Mouse (Mus musculus) forebrain, embryonic 13.5 days (tissue): ENCODE data around the gene Cpne9. TPM values are rescaled to one million over a fixed set of nuclear protein-coding genes. Genes with fewer than 3 reads are reported as not detected.
A peak's percentile ranks its signal among the peaks of the same experiment; 100 is the strongest.

Source experiments
- ATAC-seq: fragments of 200-750 bp; cut with Nextera tagmentation; 2 replicates; pipeline ENCODE4 v1.8.0; 2017
- H3K27ac ChIP-seq: fragments of 300-500 bp; sonication (generic); 2 replicates; pipeline ENCODE4 v1.5.1; 2015; ENCODE audit warnings: inconsistent platforms, mild to moderate bottlenecking, moderate library complexity
- H3K27me3 ChIP-seq: fragments of 300-500 bp; sonication (generic); 2 replicates; pipeline ENCODE4 v1.6.1; 2015; ENCODE audit warnings: mild to moderate bottlenecking, inconsistent platforms
- H3K36me3 ChIP-seq: fragments of 300-500 bp; sonication (generic); 2 replicates; pipeline ENCODE4 v1.6.1; 2015; ENCODE audit warnings: mild to moderate bottlenecking, inconsistent platforms; ENCODE audit not compliant: poor library complexity, severe bottlenecking
- H3K4me1 ChIP-seq: fragments of 300-500 bp; sonication (generic); 2 replicates; pipeline ENCODE4 v1.6.1; 2015; ENCODE audit warnings: inconsistent platforms
- H3K4me2 ChIP-seq: fragments of 300-500 bp; sonication (generic); 2 replicates; pipeline ENCODE4 v1.6.1; 2015; ENCODE audit warnings: inconsistent platforms, mild to moderate bottlenecking, moderate library complexity
- H3K4me3 ChIP-seq: fragments of 300-500 bp; sonication (generic); 2 replicates; pipeline ENCODE4 v1.5.1; 2015; ENCODE audit warnings: mild to moderate bottlenecking, inconsistent platforms
- H3K9ac ChIP-seq: fragments of 300-500 bp; sonication (generic); 2 replicates; pipeline ENCODE4 v1.6.1; 2015; ENCODE audit warnings: mild to moderate bottlenecking, inconsistent platforms
- H3K9me3 ChIP-seq: fragments of 300-500 bp; sonication (generic); replicated peaks from 2 replicates; pipeline ENCODE4 v1.6.1; 2016; ENCODE audit warnings: inconsistent platforms
- WGBS: fragments of 180-500 bp; shearing (Covaris S2); methylation state at CpG from one replicate; pipeline ENCODE4 v1.1.7; 2015; 5-methylcytosine and 5-hydroxymethylcytosine counted together
- polyA plus RNA-seq: library from polyadenylated mRNA; unstranded; fragments of >200 nt; fragmentation: Nextera tagmentation; extraction: Ambion mirVana; gene quantifications from 2 replicates; pipeline ENCODE4 v1.2.1, GENCODE M21; 2015

The Cpne9 gene
- polyA plus RNA-seq, 1 experiment from 2014 or later, result 0.68 TPM

DNA sequence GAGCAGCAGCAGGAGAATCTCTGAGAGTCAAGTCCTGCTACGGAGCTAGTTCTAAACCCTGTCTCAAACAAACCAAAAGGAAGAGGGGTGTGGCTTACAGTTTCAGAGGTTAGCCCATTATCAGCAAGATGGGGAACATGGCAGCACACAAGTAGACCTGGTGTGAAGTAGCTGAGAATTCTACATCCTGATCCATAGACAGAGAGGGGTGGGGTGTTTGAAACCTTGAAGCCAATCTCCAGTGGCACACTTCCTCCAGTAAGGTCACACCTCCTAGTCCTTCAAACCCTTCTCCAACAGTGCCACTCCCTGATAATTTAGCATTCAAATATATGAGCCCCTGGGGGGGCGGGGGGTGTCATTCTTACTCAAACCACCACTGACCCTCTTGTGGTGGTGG is 13.9 kb downstream of the Cpne9 start:
- no peaks in the 10 kb centered on the region for H3K27me3 ChIP-seq
- no peak for ATAC-seq
- H3K9ac ChIP-seq, result no peak overlapping the region
- H3K4me1 ChIP-seq, result no peaks in the 10 kb centered on the region
- no peak overlapping the region for H3K4me3 ChIP-seq
- no peak overlapping the region for H3K27ac ChIP-seq
- no peak overlapping the region for H3K4me2 ChIP-seq
- no peaks in the 10 kb centered on the region for H3K36me3 ChIP-seq
- 82% methylated on average over 2 of the region's 2 CpGs for WGBS
- H3K9me3 ChIP-seq, result no peaks in the 10 kb centered on the region

- no peak overlapping the region for H3K9ac ChIP-seq
- 73% methylated on average over 4 of the region's 4 CpGs for WGBS
- H3K27me3 ChIP-seq, result no peaks in the 10 kb centered on the region
- ATAC-seq, result no peak
- H3K27ac ChIP-seq, result no peak overlapping the region
- H3K4me2 ChIP-seq, result no peak overlapping the region
- H3K4me1 ChIP-seq, result no peaks in the 10 kb centered on the region
- no peaks in the 10 kb centered on the region for H3K9me3 ChIP-seq
- no peak overlapping the region for H3K4me3 ChIP-seq
- no peaks in the 10 kb centered on the region for H3K36me3 ChIP-seq
Observed at GRCm38 (mm10) chr6:113296639-113297038, 14.5 kb downstream of the Cpne9 start.

DNA sequence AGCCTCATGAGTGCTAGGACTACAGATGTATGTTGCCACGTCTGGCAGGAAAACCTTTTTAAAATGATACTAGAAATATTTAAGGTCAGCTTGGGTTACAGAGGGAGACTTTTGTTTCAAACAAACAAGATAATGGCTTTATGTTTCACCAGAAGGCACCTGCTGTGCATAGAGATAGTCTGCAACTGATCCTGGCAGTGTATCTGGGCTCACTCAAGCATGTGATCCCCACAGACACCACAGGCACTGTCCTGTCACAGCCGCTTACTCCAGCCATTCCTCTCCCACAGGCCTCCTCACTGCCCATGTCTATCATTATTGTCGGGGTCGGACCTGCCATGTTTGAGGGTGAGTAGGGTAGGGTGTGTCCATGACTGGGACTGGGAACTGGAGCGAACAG is 19.2 kb downstream of the Cpne9 start:
- Histone ChIP-seq H3K4me3 (no peak overlapping the region), H3K27me3 (no peaks in the 10 kb centered on the region), H3K4me2 (no peak overlapping the region), H3K36me3 (no peaks in the 10 kb centered on the region), H3K27ac (no peak overlapping the region), H3K4me1 (peaks cover 5% of the 10 kb centered on the region), H3K9ac (no peak overlapping the region), H3K9me3 (no peaks in the 10 kb centered on the region)
- WGBS, result 79% methylated on average over 5 of the region's 5 CpGs
- no peak for ATAC-seq

- WGBS, result 29% methylated on average over 3 of the region's 3 CpGs
Observed at GRCm38 (mm10) chr6:113302258-113302657, 20.2 kb downstream of the Cpne9 start.

GRCm38 (mm10) chr6:113306322-113306985 is 24.3 kb downstream of the Cpne9 start:
- H3K4me3 ChIP-seq, result peak overlapping the region; percentile 97
- peak; percentile 98 for ATAC-seq
- peak overlapping the region; percentile 100 for H3K4me2 ChIP-seq
- H3K9ac ChIP-seq, result peak overlapping the region; percentile 96
- no peaks in the 10 kb centered on the region for H3K9me3 ChIP-seq
- H3K27ac ChIP-seq, result peak overlapping the region; percentile 98
- H3K27me3 ChIP-seq, result no peaks in the 10 kb centered on the region
- 1% methylated on average over 48 of the region's 50 CpGs for WGBS
- peaks cover 19% of the 10 kb centered on the region for H3K36me3 ChIP-seq
- H3K4me1 ChIP-seq, result peaks cover 25% of the 10 kb centered on the region

More at GRCm38 (mm10) chr6:113302258-113302657, 20.2 kb downstream of the Cpne9 start:
- ATAC-seq, result no peak
- H3K9me3 ChIP-seq, result no peaks in the 10 kb centered on the region
- no peak overlapping the region for H3K9ac ChIP-seq
- H3K4me1 ChIP-seq, result peaks cover 5% of the 10 kb centered on the region
- no peak overlapping the region for H3K4me3 ChIP-seq
- H3K4me2 ChIP-seq, result no peak overlapping the region
- no peak overlapping the region for H3K27ac ChIP-seq
- no peaks in the 10 kb centered on the region for H3K27me3 ChIP-seq
- H3K36me3 ChIP-seq, result no peaks in the 10 kb centered on the region

- no peaks in the 10 kb centered on the region for H3K27me3 ChIP-seq
- peaks cover 25% of the 10 kb centered on the region for H3K4me1 ChIP-seq
- peak; percentile 69 for ATAC-seq
Observed at GRCm38 (mm10) chr6:113306986-113307349, 24.9 kb downstream of the Cpne9 start, which contains the start of gene Brpf1. Gene Brpf1, plus strand, starts transcription at chr6:113307137.

DNA sequence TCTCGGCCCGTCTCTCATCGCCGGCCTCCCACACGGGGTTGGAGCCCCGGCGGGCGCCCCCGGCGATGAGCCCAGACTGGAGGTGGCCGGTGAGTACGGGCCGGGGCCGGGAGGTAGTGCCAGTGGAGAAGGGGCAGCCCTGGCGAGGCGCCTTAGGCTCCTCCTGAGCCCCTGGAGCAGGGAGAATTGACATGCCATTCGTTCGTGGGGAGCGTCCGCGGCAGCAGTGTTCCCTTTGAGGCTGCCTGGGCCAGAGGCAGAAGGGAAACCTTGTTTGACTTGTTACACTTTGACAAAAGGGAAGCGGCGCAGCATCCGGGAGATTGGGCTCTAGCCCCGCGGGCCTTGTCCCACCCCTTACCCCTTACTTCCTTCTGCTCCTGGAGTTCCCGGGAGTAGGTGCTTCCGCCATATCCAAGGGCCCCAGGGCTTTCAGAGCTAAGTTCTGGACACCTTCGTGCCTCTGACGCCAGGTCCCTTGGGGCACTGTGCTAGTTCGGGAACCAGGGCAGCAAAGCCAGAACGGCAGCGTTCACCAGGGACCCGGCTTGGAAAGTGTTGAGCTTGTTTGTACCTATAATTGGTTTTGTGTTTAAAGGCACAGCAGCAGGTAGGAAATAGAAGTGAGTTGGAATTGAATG is 25.5 kb downstream of the Cpne9 start:
- Histone ChIP-seq H3K4me1 (peaks cover 25% of the 10 kb centered on the region), H3K27me3 (no peaks in the 10 kb centered on the region), H3K36me3 (peaks cover 26% of the 10 kb centered on the region), H3K9me3 (no peaks in the 10 kb centered on the region), H3K4me2 (peak overlapping the region; percentile 100), H3K4me3 (peak overlapping the region; percentile 97), H3K9ac (peak overlapping the region; percentile 96), H3K27ac (peak overlapping the region; percentile 98)
- WGBS, result under 1% methylated on average over 32 of the region's 34 CpGs
- ATAC-seq, result no peak

More at GRCm38 (mm10) chr6:113306986-113307349, 24.9 kb downstream of the Cpne9 start, which contains the start of gene Brpf1:
- Histone ChIP-seq H3K4me2 (peak within 1 kb of the TSS; percentile 100), H3K9me3 (no peaks in the 10 kb centered on the region), H3K36me3 (peaks cover 19% of the 10 kb centered on the region), H3K9ac (peak within 1 kb of the TSS; percentile 96), H3K4me3 (peak within 1 kb of the TSS; percentile 97), H3K27ac (peak within 1 kb of the TSS; percentile 98)
- under 1% methylated on average over 32 of the region's 32 CpGs for WGBS

DNA sequence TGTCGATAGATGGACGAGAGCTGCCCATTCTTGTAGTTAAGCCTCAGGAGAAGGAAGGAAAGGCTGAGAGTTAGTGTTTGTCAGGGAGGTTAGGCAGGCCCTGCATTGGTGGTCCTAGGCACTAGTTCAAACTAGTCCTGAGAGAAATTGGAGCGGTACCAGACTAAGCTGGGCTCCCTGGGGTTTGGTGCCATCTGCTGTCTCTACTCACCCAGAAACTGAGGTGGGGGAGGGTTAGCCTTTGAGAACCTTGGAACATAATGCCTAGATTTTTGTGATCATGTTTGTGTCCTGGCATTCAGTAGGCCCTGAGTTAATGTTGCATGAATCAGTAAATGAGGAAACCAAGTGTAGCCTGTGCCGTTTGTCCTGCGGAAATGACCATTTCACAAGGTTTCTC is 26.0 kb downstream of the Cpne9 start:
- Histone ChIP-seq H3K4me1 (peaks cover 25% of the 10 kb centered on the region), H3K4me3 (peak overlapping the region; percentile 97), H3K27ac (no peak overlapping the region), H3K9ac (peak overlapping the region; percentile 96), H3K9me3 (no peaks in the 10 kb centered on the region), H3K4me2 (peak overlapping the region; percentile 100), H3K27me3 (no peaks in the 10 kb centered on the region), H3K36me3 (peaks cover 31% of the 10 kb centered on the region)
- ATAC-seq, result no peak
- 41% methylated on average over 5 of the region's 5 CpGs for WGBS

DNA sequence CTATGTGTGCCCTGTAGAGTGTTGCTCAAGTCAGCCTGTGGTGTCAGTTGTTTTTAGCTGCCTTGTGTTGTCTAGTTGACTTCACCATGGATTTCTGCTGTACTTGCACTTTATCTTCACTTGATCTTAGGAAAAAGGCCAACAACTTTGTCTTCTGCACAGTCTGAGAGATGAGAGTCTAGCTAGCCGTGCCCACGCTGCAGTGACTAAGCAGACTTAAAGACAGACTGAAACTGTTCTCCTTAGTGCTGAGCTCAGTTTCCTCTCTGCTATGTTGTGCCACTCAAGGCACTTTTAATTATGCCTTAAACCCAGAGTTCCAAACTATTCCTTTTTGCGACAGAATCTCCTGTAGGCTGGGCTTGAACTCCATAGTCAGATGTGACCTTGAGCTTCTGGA is 33.9 kb downstream of the Cpne9 start:
- no peak for ATAC-seq
- 96% methylated on average over 3 of the region's 3 CpGs for WGBS
- Histone ChIP-seq H3K9me3 (no peaks in the 10 kb centered on the region), H3K9ac (no peak overlapping the region), H3K27ac (no peak overlapping the region), H3K4me2 (no peak overlapping the region), H3K27me3 (no peaks in the 10 kb centered on the region), H3K4me3 (no peak overlapping the region), H3K4me1 (no peaks in the 10 kb centered on the region), H3K36me3 (peaks cover 92% of the 10 kb centered on the region)

DNA sequence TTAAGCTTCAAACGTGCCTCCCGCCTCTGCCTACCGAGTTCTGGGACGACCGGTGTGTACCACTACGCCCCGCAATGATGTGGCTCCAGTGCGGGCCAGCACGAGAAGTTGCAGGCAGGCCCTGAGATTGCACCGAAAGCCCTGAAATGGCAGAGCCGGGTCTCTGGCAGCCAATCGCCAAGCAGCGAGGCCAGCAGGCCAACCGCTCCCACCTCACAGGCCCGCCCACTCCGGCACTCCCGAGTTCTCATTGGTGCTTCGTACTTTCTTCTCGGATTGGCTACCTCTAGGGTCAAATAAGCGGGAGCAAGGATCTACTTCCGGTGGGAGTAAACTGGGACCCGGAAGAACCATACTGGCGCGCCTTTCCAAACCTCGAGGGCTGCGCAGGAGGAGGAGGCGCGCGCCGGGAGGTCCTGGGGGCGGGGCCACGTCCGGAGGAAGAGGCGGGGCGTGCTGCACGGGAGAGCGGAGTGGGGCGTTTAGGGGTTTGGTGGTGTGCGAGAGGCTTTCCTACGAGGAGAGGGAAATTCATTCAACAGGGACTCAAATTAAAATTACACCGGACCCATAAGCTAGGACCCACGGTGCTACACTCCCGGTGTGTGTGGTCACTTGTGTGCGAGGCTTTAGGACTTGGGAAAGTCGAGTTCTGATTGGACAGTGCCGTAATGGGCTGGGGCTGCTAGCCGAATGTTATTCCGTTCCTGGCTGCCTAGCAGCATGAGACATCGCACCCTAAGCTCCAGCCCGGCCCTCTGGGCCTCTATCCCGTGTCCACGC is 44.6 kb downstream of the Cpne9 start, which contains the start of gene Ogg1:
Ogg1 (plus strand) TSS at position 440 of the 783 bp plus-strand sequence.
- H3K36me3 ChIP-seq, result peaks cover 55% of the 10 kb centered on the region
- peak within 1 kb of the TSS; percentile 84 for H3K9ac ChIP-seq
- WGBS, result under 1% methylated on average over 51 of the region's 52 CpGs
- ATAC-seq, result peak; percentile 99
- peak within 1 kb of the TSS; percentile 59 for H3K4me3 ChIP-seq
- peaks cover 17% of the 10 kb centered on the region for H3K4me1 ChIP-seq
- no peaks in the 10 kb centered on the region for H3K9me3 ChIP-seq
- peak within 1 kb of the TSS; percentile 92 for H3K4me2 ChIP-seq
- peak within 1 kb of the TSS; percentile 91 for H3K27ac ChIP-seq
- H3K27me3 ChIP-seq, result no peaks in the 10 kb centered on the region

DNA sequence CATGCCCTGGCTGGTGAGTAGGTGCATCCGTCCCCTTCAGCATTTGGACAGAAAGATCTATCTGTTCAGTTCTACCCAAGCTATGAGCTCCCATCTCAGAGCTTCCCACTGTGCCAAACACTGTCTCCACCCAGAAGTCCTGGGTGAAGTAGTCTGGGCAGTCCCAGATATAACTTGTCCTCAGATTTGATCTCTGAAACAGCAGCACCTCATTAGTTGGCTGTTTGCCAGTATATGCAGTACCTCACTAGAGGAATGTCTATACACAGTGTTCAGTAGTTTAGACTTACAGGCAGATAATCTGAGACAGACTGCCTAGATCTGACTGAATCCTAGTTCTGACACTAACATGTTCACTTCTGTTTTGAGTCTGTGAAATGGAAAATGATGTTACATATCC is 47.3 kb downstream of the Cpne9 start:
- H3K4me1 ChIP-seq, result peaks cover 27% of the 10 kb centered on the region
- 96% methylated on average over 1 of the region's 1 CpGs for WGBS
- no peaks in the 10 kb centered on the region for H3K27me3 ChIP-seq
- H3K9ac ChIP-seq, result no peak overlapping the region
- no peak overlapping the region for H3K4me2 ChIP-seq
- no peak overlapping the region for H3K27ac ChIP-seq
- H3K4me3 ChIP-seq, result no peak overlapping the region
- H3K36me3 ChIP-seq, result peaks cover 45% of the 10 kb centered on the region
- ATAC-seq, result no peak
- H3K9me3 ChIP-seq, result no peaks in the 10 kb centered on the region

DNA sequence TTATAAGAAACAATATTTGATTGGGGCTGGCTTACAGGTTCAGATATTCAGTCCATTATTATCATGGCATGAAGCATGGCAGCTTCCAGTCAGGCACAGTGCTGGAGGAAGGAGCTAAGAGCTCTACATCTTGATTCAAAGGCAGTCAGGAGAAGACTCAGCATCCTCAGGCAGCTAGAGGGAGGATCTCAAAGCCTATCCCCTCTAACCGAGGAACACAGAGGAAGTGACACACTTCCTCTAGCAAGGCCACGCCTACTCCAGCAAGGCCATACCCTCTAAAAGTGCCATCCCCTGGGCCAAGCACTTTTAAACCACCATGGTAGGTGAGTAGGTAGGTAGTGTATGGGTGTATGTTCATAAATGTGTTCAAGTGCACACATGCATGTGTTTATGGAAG is 48.4 kb downstream of the Cpne9 start:
- Histone ChIP-seq H3K27ac (no peak overlapping the region), H3K27me3 (no peaks in the 10 kb centered on the region), H3K4me1 (peaks cover 22% of the 10 kb centered on the region), H3K4me2 (no peak overlapping the region), H3K36me3 (peaks cover 45% of the 10 kb centered on the region), H3K4me3 (no peak overlapping the region), H3K9ac (no peak overlapping the region), H3K9me3 (no peaks in the 10 kb centered on the region)
- ATAC-seq, result no peak
- 74% methylated on average over 2 of the region's 2 CpGs for WGBS
